In genomic region chr12:86238736-86239135, GRCm38 (mm10) we compare ENCODE assay signal across 23 mouse cellular contexts. TPM values are rescaled to one million over a fixed set of nuclear protein-coding genes. Genes with fewer than 3 reads are reported as not detected.
DNase-seq lines count a peak whose midpoint lies in the region; ATAC-seq and TF ChIP-seq lines count a peak whose summit lies in the region.
"Had no signal": no experiment of that assay in that cellular context is flagged by ENCODE, and none has a peak within 500 bp of the region (broad histone marks: within the 10 kb centered on the region; RNA-seq: fewer than 3 reads in every experiment).

No protein-coding gene starts in this region.

- H3K79me2 ChIP-seq in liver, adult 2 months (ENCODE audit: control insufficient read depth, insufficient read depth, low read length): peaks cover 6% of the 10 kb centered on the region; the same call in 1 of the 2 replicates

- DNase-seq in liver, adult 2 months (ENCODE audit: extremely low read depth, low read depth, low spot score): peak; percentile 94
- peak; percentile 24 for DNase-seq in 416B (ENCODE audit: low read depth)
- peak; percentile 56 for DNase-seq in fibroblast of lung, adult 2 months (ENCODE audit: low read depth)
- DNase-seq in testis, postnatal 10 days (ENCODE audit: low spot score): no peak
- DNase-seq in forebrain, postnatal 0 days: no peak
- DNase-seq in right cerebral cortex, adult 2 months (ENCODE audit: low spot score in 2 of 2): no peak
- DNase-seq: adrenal gland, adult 8-10 months; adrenal gland, postnatal 14 days; adrenal gland, postnatal 36 days; cerebellum, adult 11-12 months; cerebellum, adult 2 months; cerebellum, adult 9-10 months; cerebellum, postnatal 10 days; cerebellum, postnatal 25 days had no signal

- no peak for TF ChIP-seq POLR2A in liver, adult 2 months (IDR thresholded peaks at IDR 0.05; ENCODE audit: extremely low read depth, insufficient read depth, low read length)

- H3K36me3 ChIP-seq in liver, adult 2 months (ENCODE audit: control insufficient read depth, insufficient read depth, low read length): no peaks in the 10 kb centered on the region
- H3K36me3 ChIP-seq in liver, embryonic 12.5 days: no peaks in the 10 kb centered on the region
- peaks cover under 1% of the 10 kb centered on the region; the same call in 1 of the 2 replicates for H3K36me3 ChIP-seq in forebrain, postnatal 0 days (ENCODE audit: insufficient read depth)
- H3K36me3 ChIP-seq: embryonic facial prominence, embryonic 12.5 days had no signal

- whole genome bisulfite sequencing in liver, adult 2 months: 44% methylated on average over 2 of the region's 2 CpGs
- WGBS in liver, embryonic 12.5 days (ENCODE audit: insufficient replicate concordance): 53% methylated on average over 2 of the region's 2 CpGs
- WGBS in forebrain, postnatal 0 days: 74% methylated on average over 2 of the region's 2 CpGs

- no peaks in the 10 kb centered on the region for H3K9me3 ChIP-seq in liver, embryonic 12.5 days (replicated peaks)
- H3K9me3 ChIP-seq in forebrain, postnatal 0 days (ENCODE audit: low read length): no peaks in the 10 kb centered on the region
- H3K9me3 ChIP-seq: embryonic facial prominence, embryonic 10.5 days; embryonic facial prominence, embryonic 12.5 days; forebrain, embryonic 10.5 days; forebrain, embryonic 12.5 days had no signal

- no peaks in the 10 kb centered on the region; the same call in 1 of the 2 replicates for H3K4me1 ChIP-seq in liver, adult 2 months (ENCODE audit: control insufficient read depth, insufficient read depth, low read length)
- peaks cover 21% of the 10 kb centered on the region for H3K4me1 ChIP-seq in liver, embryonic 12.5 days
- H3K4me1 ChIP-seq in forebrain, postnatal 0 days (ENCODE audit: insufficient read depth): peaks cover 12% of the 10 kb centered on the region

- no peak overlapping the region for H3K9ac ChIP-seq in liver, adult 2 months (ENCODE audit: low read depth, low read length)
- H3K9ac ChIP-seq in liver, embryonic 12.5 days: no peak overlapping the region
- no peak overlapping the region for H3K9ac ChIP-seq in forebrain, postnatal 0 days
- H3K9ac ChIP-seq: embryonic facial prominence, embryonic 12.5 days; forebrain, embryonic 12.5 days had no signal

- no peak for TF ChIP-seq CTCF in liver, adult 2 months (IDR thresholded peaks at IDR 0.05; ENCODE audit: low read depth, low read length)
- TF ChIP-seq CTCF in forebrain, postnatal 0 days (IDR thresholded peaks at IDR 0.05; ENCODE audit: low read depth): no peak

- H3K4me3 ChIP-seq in liver, adult 2 months (ENCODE audit: insufficient read depth, low read depth, low read length): no peak overlapping the region
- no peak overlapping the region for H3K4me3 ChIP-seq in liver, embryonic 12.5 days
- no peak overlapping the region for H3K4me3 ChIP-seq in forebrain, postnatal 0 days (ENCODE audit: low read depth, low read length)
- H3K4me3 ChIP-seq: embryonic facial prominence, embryonic 10.5 days; embryonic facial prominence, embryonic 12.5 days; forebrain, embryonic 10.5 days; forebrain, embryonic 12.5 days had no signal

- H3K27me3 ChIP-seq in liver, adult 2 months (ENCODE audit: control insufficient read depth, insufficient read depth, low read length): no peaks in the 10 kb centered on the region
- H3K27me3 ChIP-seq in liver, embryonic 12.5 days (replicated peaks): peaks cover 17% of the 10 kb centered on the region
- H3K27me3 ChIP-seq in forebrain, postnatal 0 days (ENCODE audit: insufficient read depth, low read length): no peaks in the 10 kb centered on the region

- no peak overlapping the region for H3K4me2 ChIP-seq in liver, embryonic 12.5 days
- H3K4me2 ChIP-seq in forebrain, postnatal 0 days (ENCODE audit: low read depth): no peak overlapping the region
- H3K4me2 ChIP-seq: embryonic facial prominence, embryonic 12.5 days; forebrain, embryonic 12.5 days had no signal

- H3K27ac ChIP-seq in liver, adult 2 months (replicated peaks; ENCODE audit: insufficient read depth, low read depth, low read length): no peak overlapping the region; the same call in 1 of the 2 replicates
- no peak overlapping the region for H3K27ac ChIP-seq in liver, embryonic 12.5 days
- H3K27ac ChIP-seq in forebrain, postnatal 0 days (ENCODE audit: low read depth, low read length): no peak overlapping the region
- H3K27ac ChIP-seq: embryonic facial prominence, embryonic 10.5 days; embryonic facial prominence, embryonic 12.5 days; forebrain, embryonic 10.5 days; forebrain, embryonic 12.5 days had no signal

- ATAC-seq in liver, embryonic 12.5 days: no peak
- no peak for ATAC-seq in forebrain, postnatal 0 days
- ATAC-seq: activated CD4-positive, CD25-positive, alpha-beta regulatory T cell, adult 4 months; forebrain, embryonic 14.5 days; forebrain, embryonic 16.5 days; Patski had no signal

RNA-seq across cellular contexts. Expression of gene Gpatch2l, which starts 2.9 kb away (rescaled TPM):
- total RNA-seq in liver, adult 2 months (2014; rRNA removed): 8.7 TPM in 2 replicates
- polyA plus RNA-seq in liver, adult 2 months (2012; rRNA removed): 4.3 and 6.1 TPM in 2 replicates
- 7.6 and 8.9 TPM in 2 replicates for polyA plus RNA-seq in liver, embryonic 12.5 days (2016; fragmentation: Nextera tagmentation; extraction: Ambion mirVana)
- total RNA-seq in forebrain, postnatal 0 days (2014; rRNA removed): 34.6 and 41.0 TPM in 2 replicates
- 16.4 and 21.5 TPM in 2 replicates for polyA plus RNA-seq in forebrain, postnatal 0 days (2015; fragmentation: Nextera tagmentation; extraction: Ambion mirVana)

Comparison
In these comparisons a context has a peak if more than half of its experiments do, and no peak if none do; other contexts are left out.
1. DNase-seq: peak in liver, adult 2 months (single experiment), 416B (single experiment) and fibroblast of lung, adult 2 months (single experiment); none in testis, postnatal 10 days (single experiment), forebrain, postnatal 0 days (single experiment) and right cerebral cortex, adult 2 months (0 of 2).